Mouse (Mus musculus) lung, postnatal 0 days (tissue): ENCODE results near the gene Dffa.

ENCODE experiments used
- CTCF ChIP-seq: IDR thresholded peaks from 2 replicates; pipeline ENCODE4 v1.5.1; 2016; ENCODE audit warnings: antibody characterized with exemption, mild to moderate bottlenecking
- EP300 ChIP-seq: IDR thresholded peaks from 2 replicates; pipeline ENCODE4 v1.6.1; 2016; ENCODE audit warnings: antibody characterized with exemption, mild to moderate bottlenecking, control low read depth

GRCm38 (mm10) chr4:149075073-149075472 is 28.9 kb upstream of the Dffa start:
- no peak for TF ChIP-seq CTCF
- no peak for TF ChIP-seq EP300
